Mouse (Mus musculus) liver, embryonic 11.5 days (tissue): ENCODE data around the gene Trim44. TPM values are rescaled to one million over a fixed set of nuclear protein-coding genes. Genes with fewer than 3 reads are reported as not detected.

Source experiments
- ATAC-seq: fragments of 200-750 bp; cut with Nextera tagmentation; replicated peaks from 2 replicates; pipeline ENCODE4 v1.8.0; 2017; ENCODE audit warnings: moderate number of reproducible peaks, mild to moderate bottlenecking, moderate TSS enrichment, moderate library complexity; ENCODE audit not compliant: low FRiP score
- DNase-seq: peaks from one replicate; pipeline ENCODE4 v3.0.0-alpha.2; 2017; ENCODE audit warnings: low spot score
- H3K27ac ChIP-seq: fragments of 300-500 bp; sonication (generic); 2 replicates; pipeline ENCODE4 v1.5.1; 2014; ENCODE audit warnings: mild to moderate bottlenecking, low read depth, low read length, control low read depth
- H3K27me3 ChIP-seq: fragments of 300-500 bp; sonication (generic); replicated peaks from 2 replicates; pipeline ENCODE4 v1.6.1; 2014; ENCODE audit warnings: low read length, mixed read lengths; ENCODE audit not compliant: control insufficient read depth, insufficient read depth
- H3K36me3 ChIP-seq: fragments of 300-500 bp; sonication (generic); 2 replicates; pipeline ENCODE4 v1.6.1; 2014; ENCODE audit warnings: mild to moderate bottlenecking, low read length, moderate library complexity, mixed read lengths; ENCODE audit not compliant: control insufficient read depth, insufficient read depth
- H3K4me1 ChIP-seq: fragments of 300-500 bp; sonication (generic); replicated peaks from 2 replicates; pipeline ENCODE4 v1.6.1; 2014; ENCODE audit warnings: low read length, mixed read lengths; ENCODE audit not compliant: control insufficient read depth, insufficient read depth
- H3K4me2 ChIP-seq: fragments of 300-500 bp; sonication (generic); 2 replicates; pipeline ENCODE4 v1.6.1; 2014; ENCODE audit warnings: mild to moderate bottlenecking, control low read depth, moderate library complexity
- H3K4me3 ChIP-seq: fragments of 300-500 bp; sonication (generic); 2 replicates; pipeline ENCODE4 v1.5.1; 2014; ENCODE audit warnings: low read depth, low read length, control low read depth
- H3K9ac ChIP-seq: fragments of 300-500 bp; sonication (generic); 2 replicates; pipeline ENCODE4 v1.6.1; 2014; ENCODE audit warnings: low read depth, low read length, control low read depth
- H3K9me3 ChIP-seq: fragments of 300-500 bp; sonication (generic); 2 replicates; pipeline ENCODE4 v1.6.1; 2016; ENCODE audit warnings: low read length, inconsistent platforms, mixed read lengths; ENCODE audit not compliant: control insufficient read depth
- WGBS: fragments of 180-500 bp; shearing (Covaris S2); extraction: QIAGEN DNeasy Blood & Tissue Kit; methylation state at CpG from one replicate; pipeline ENCODE4 v1.1.7; 2014; 5-methylcytosine and 5-hydroxymethylcytosine counted together
- polyA plus RNA-seq: library from polyadenylated mRNA; unstranded; fragments of >200 nt; fragmentation: Nextera tagmentation; extraction: Ambion mirVana; gene quantifications from 2 replicates; pipeline ENCODE4 v1.2.1, GENCODE M21; 2014

The Trim44 gene
- polyA plus RNA-seq, 1 experiment from 2014 or later: 23.1 TPM

DNA sequence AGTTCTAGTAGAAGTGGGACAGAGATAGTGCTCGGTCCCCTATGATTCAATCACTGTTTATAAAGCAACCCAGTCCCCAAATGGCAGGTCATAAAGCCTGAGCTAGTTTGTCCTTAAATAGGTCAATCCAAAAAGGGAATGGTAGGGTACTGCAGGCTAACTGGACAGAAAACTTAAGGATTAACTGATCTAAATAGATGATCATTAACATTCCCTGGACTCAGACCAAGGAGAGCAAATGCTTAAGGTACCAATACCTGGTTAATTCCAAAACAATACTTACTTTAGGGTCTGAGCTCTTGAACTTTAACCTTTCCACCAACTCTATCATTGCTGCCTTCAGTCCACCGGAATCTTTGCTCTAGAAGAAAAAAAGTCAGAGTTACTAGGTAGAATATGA lies 27.0 kb downstream of the Trim44 start:
- Histone ChIP-seq H3K27me3 (no peaks in the 10 kb centered on the region), H3K4me2 (no peak overlapping the region), H3K9me3 (no peaks in the 10 kb centered on the region), H3K27ac (no peak overlapping the region), H3K4me1 (0 out of 2 replicates have a peak, but pooled peaks cover 5% of the 10 kb centered on the region), H3K36me3 (no peaks in the 10 kb centered on the region; the same call in 1 of the 2 replicates), H3K4me3 (no peak overlapping the region), H3K9ac (no peak overlapping the region)
- WGBS: 85% methylated on average over 2 of the region's 2 CpGs
- ATAC-seq: no peak
- no peak for DNase-seq

DNA sequence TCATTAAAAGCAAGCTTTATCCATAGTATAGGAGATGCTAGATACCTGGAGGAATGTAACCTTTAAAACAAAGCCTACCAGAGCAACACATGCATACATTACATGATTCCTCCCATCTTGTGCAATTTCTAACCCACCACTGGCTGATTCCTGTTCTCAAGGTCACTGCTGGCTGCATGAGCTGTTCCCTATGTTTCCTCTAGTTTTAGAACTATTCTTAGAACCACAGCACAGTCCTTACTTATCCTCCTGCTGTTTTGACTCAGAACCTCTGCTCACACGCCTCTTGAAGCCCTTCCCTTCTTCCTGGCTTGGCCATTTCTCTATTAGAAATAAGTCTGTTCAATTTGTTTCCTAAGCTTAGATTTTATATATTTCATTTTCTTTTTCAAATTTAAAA lies 28.7 kb downstream of the Trim44 start:
- H3K27ac ChIP-seq: no peak overlapping the region
- no peak overlapping the region for H3K4me3 ChIP-seq
- 80% methylated on average over 1 of the region's 1 CpGs for WGBS

DNA sequence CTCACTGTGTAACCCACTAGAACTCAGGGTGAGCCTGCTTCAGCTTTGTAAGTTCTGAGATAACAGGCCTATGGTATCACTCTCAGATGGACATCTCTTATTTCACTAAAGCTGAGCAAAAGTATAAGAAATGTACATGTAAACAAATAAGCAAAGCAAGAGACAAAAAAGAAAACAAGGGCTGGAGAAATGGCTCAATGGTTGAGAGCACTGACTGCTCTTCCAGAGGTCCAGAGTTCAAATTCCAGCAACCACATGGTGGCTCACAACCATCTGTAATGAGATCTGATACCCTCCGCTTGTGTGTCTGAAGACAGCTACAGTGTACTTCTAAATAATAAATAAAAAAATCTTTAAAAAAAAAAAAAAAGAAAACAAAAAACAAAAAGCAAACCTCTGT lies 29.2 kb downstream of the Trim44 start:
- no peak overlapping the region for H3K9ac ChIP-seq
- no peak overlapping the region for H3K4me2 ChIP-seq
- no peak overlapping the region for H3K4me3 ChIP-seq
- WGBS: 88% methylated on average over 1 of the region's 1 CpGs
- no peak overlapping the region for H3K27ac ChIP-seq
- H3K36me3 ChIP-seq: no peaks in the 10 kb centered on the region; the same call in 1 of the 2 replicates
- H3K9me3 ChIP-seq: no peaks in the 10 kb centered on the region
- H3K4me1 ChIP-seq: 0 out of 2 replicates have a peak, but pooled peaks cover 2% of the 10 kb centered on the region
- H3K27me3 ChIP-seq: no peaks in the 10 kb centered on the region
- DNase-seq (no peak), ATAC-seq (no peak)

More for the DNA sequence above, 28.7 kb downstream of the Trim44 start:
- H3K9ac ChIP-seq: no peak overlapping the region
- no peaks in the 10 kb centered on the region for H3K27me3 ChIP-seq
- no peak for ATAC-seq
- H3K4me2 ChIP-seq: no peak overlapping the region
- no peak for DNase-seq
- H3K9me3 ChIP-seq: no peaks in the 10 kb centered on the region
- no peaks in the 10 kb centered on the region; the same call in 1 of the 2 replicates for H3K36me3 ChIP-seq
- 0 out of 2 replicates have a peak, but pooled peaks cover 2% of the 10 kb centered on the region for H3K4me1 ChIP-seq

DNA sequence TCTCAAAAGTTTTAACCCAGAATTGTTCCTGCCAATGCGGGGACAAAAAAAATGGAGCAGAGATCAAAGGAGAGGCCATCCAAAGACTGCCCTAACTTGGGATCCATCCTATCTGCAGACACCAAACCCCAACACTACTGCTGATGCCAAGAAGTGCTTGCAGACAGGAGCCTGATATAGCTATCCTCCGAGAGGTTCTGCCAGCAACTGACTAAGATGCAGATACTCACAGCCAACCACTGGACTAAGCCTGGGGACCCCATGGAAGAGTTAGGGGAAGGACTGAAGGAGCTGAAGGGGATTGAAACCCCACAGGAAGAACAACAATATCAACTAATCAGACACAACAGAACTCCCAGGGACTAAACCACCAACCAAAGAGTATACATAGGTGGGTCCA lies 30.3 kb downstream of the Trim44 start:
- Histone ChIP-seq H3K27me3 (no peaks in the 10 kb centered on the region), H3K9me3 (no peaks in the 10 kb centered on the region), H3K4me2 (no peak overlapping the region), H3K27ac (no peak overlapping the region), H3K4me1 (no peaks in the 10 kb centered on the region), H3K36me3 (no peaks in the 10 kb centered on the region; the same call in 1 of the 2 replicates), H3K9ac (no peak overlapping the region), H3K4me3 (no peak overlapping the region)
- ATAC-seq: no peak
- DNase-seq: no peak
- WGBS: 84% methylated on average over 2 of the region's 2 CpGs

DNA sequence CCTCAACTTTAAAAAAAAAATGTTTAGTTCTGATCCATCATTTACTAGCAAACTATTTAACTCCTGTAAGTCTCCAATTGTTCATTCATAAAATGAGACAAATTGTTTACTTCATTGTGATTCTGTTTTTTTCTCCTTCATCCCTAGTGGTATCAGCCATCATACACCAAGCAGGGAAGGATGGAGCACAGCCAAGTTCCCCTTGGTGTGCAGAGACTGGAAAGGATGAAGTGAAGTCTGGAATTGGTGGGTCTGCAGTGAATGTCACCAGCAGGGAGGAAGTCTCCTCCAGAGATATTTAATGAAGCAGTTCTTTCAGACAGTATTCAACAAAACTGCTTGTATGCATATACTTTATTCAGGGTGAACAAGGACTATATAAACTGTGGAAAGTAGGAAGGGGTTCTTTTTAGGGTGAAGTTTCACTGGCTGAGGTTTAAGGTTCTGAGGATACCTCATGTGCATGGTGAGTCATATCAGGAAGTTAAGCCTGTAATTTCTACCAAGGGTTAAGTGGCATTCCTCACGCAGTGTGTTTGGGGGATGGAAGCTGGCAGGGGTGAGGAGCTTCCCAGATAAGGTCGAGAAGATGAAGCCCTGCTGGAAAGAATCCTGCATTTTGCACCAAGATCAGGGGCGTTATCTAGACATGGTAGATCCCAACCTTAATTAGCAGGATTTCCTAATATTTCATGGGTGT lies 34.1 kb downstream of the Trim44 start:
- Histone ChIP-seq H3K4me3 (no peak overlapping the region), H3K36me3 (no peaks in the 10 kb centered on the region), H3K27ac (no peak overlapping the region), H3K4me2 (no peak overlapping the region), H3K27me3 (no peaks in the 10 kb centered on the region), H3K9ac (no peak overlapping the region), H3K9me3 (no peaks in the 10 kb centered on the region), H3K4me1 (no peaks in the 10 kb centered on the region)
- DNase-seq (no peak), ATAC-seq (no peak)
- 57% methylated on average over 3 of the region's 3 CpGs for WGBS

DNA sequence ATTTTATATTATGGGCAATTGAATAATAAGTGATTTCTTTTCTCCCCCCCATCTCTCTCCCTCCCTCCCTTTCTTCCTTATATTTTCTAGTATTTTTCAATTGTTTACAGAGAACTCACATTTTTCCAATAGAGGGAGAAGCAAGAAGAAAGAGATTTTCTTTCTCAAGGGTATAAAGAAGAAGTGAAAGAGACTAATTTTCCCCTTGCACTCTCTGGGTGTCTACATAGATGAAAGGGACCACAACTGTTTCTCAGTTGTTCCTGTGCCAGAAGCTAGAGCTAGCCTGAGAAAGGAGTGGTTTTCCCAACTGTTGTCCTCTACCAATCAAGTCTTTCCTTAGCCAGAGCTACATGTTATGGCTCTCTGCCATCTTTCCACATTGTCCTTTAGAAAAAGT lies 34.9 kb downstream of the Trim44 start:
- Histone ChIP-seq H3K36me3 (no peaks in the 10 kb centered on the region), H3K9me3 (no peaks in the 10 kb centered on the region), H3K4me1 (peaks cover 6% of the 10 kb centered on the region; the same call in 1 of the 2 replicates), H3K27me3 (no peaks in the 10 kb centered on the region), H3K4me2 (no peak overlapping the region), H3K27ac (no peak overlapping the region), H3K9ac (no peak overlapping the region), H3K4me3 (no peak overlapping the region)
- DNase-seq: no peak
- no peak for ATAC-seq

DNA sequence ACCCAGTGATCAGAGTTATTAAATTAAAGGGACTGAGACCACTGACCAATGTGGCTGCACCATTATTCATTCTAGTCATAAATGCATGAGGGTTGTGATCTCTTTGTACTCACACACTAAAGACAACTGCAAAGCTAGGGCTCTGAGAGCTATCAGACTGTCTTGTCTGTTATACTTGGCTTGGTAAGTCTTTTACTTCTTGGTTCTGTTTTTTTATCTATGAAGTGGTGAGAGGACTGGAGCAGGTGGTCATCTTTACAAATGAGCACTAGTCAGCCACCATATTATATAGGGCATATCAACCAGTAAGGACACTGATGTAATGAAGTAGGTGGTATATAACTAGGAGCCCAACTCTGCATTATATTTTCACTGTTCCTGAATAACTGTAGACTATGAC lies 36.3 kb downstream of the Trim44 start:
- no peak for DNase-seq
- ATAC-seq: no peak
- no peak overlapping the region for H3K4me3 ChIP-seq
- H3K9ac ChIP-seq: no peak overlapping the region
- H3K9me3 ChIP-seq: no peaks in the 10 kb centered on the region
- H3K4me2 ChIP-seq: no peak overlapping the region
- peaks cover 16% of the 10 kb centered on the region for H3K4me1 ChIP-seq
- no peak overlapping the region for H3K27ac ChIP-seq
- no peaks in the 10 kb centered on the region for H3K36me3 ChIP-seq
- no peaks in the 10 kb centered on the region for H3K27me3 ChIP-seq

DNA sequence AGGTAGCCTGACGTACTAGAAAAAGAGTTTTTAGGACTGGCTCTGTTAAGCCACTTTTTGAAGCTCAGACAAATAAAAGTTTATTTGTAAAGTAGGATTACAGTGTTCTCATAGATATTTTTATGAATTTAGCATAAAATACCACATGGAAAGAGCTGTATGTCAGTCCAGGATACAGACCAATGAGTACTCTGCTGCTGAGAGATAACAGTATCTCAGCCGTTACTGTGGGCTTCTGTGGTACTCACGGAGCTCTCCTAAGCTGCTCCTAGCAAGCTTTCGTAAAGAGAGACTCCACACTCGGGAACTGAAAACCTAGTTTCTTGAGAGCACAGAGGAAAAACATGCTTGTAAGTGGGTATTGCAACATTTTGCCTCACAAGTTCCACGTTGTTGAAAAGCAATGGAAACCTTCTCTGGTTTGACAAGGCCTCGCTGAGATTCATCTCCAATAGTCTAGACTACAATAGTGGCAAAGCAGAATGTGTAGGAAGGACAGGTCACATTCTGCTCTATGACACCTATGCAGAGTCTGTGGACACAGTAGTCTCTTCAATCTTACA lies 41.6 kb downstream of the Trim44 start:
- Histone ChIP-seq H3K4me3 (no peak overlapping the region), H3K27me3 (no peaks in the 10 kb centered on the region), H3K27ac (peak overlapping the region; percentile 65), H3K9ac (0 out of 2 replicates have a peak overlapping the region, but pooled peaks have one; percentile 38), H3K36me3 (no peaks in the 10 kb centered on the region), H3K4me1 (peaks cover 29% of the 10 kb centered on the region), H3K4me2 (peak overlapping the region; percentile 49), H3K9me3 (no peaks in the 10 kb centered on the region)
- ATAC-seq (peak; percentile 95), DNase-seq (no peak)
- 52% methylated on average over 7 of the region's 7 CpGs for WGBS
